Mouse (Mus musculus) large intestine, adult 2 months (tissue): ENCODE data around the gene Frs3. TPM values are rescaled to one million over a fixed set of nuclear protein-coding genes. Genes with fewer than 3 reads are reported as not detected.

Experiments
- DNase-seq: peaks from one replicate; pipeline ENCODE4 v3.0.0-alpha.2; 2012; ENCODE audit warnings: low read depth, low spot score
- WGBS: fragments of 180-500 bp; shearing (Covaris S2); methylation state at CpG from one replicate; pipeline ENCODE4 v1.1.7; 2018; 5-methylcytosine and 5-hydroxymethylcytosine counted together
- polyA plus RNA-seq: library from polyadenylated mRNA; depleted of rRNA; stranded (reverse); fragments of >200 nt; gene quantifications from 2 replicates; pipeline ENCODE4 v1.2.3, GENCODE M21; 2012; rRNA removed

Frs3 gene
- polyA plus RNA-seq, 1 experiment, result 4.4 TPM

DNA sequence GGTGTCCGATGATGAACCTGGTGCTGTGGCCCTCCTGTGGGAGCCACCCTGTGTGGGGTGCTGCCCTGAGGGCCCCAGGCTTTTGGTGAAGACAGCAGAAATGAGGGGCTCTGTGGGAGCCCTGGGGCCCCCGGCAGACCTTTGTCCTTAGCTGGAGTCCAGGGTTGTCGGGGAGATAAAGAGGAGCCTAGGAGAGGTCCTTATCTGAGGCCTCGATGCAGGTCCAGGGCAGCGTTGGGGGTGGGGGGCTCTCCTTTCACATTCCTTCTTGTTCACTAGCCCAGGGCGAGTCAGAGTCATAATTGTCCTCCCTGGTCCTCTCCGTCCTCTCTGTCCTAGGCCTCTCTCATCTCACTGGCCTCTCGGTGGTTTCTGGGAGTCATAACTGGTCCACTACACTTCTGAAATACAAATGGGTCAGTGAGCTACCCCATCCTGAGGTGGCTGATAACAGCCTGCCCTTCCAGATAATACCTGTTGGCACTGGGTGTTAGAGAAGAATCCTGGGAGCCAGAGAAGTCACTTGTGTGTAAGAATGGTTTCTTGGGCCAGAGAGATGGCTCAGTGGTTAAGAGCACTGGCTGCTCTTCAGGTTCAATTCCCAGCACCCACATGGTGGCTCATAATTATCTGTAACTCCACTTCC lies 64.4 kb downstream of the Frs3 start:
- no peak for DNase-seq
- WGBS, result 84% methylated on average over 8 of the region's 8 CpGs

Other genes with a start within 250 kb of the Frs3 start
- gene Taf8, start 186.7 kb upstream of the Frs3 start, polyA plus RNA-seq, result 15.3 and 19.7 TPM in 2 replicates
- gene Ccnd3, start 184.0 kb upstream of the Frs3 start, polyA plus RNA-seq, result 57.0 and 63.7 TPM in 2 replicates
- 8.4 and 10.4 TPM in 2 replicates for gene Bysl, start 77.5 kb upstream of the Frs3 start, polyA plus RNA-seq
- 21.7 and 23.7 TPM in 2 replicates for gene Med20, start 77.4 kb upstream of the Frs3 start, polyA plus RNA-seq
- gene Gm20517, start 77.4 kb upstream of the Frs3 start, polyA plus RNA-seq, result 0.14 and 0.17 TPM in 2 replicates
- 5.0 and 9.2 TPM in 2 replicates for gene Usp49, start 58.3 kb upstream of the Frs3 start, polyA plus RNA-seq
- gene Tomm6, start 644 bp upstream of the Frs3 start, polyA plus RNA-seq, result 105 and 126 TPM in 2 replicates
- gene Gm21981, start 5.4 kb downstream of the Frs3 start, polyA plus RNA-seq, result 0.70 and 0.87 TPM in 2 replicates
- gene Prickle4, start 5.7 kb downstream of the Frs3 start, polyA plus RNA-seq, result 0.56 and 0.86 TPM in 2 replicates
- 3.9 and 21.9 TPM in 2 replicates for gene Pgc, start 37.8 kb downstream of the Frs3 start, polyA plus RNA-seq
- 18.0 and 20.3 TPM in 2 replicates for gene Tfeb, start 48.0 kb downstream of the Frs3 start, polyA plus RNA-seq
- gene Mdfi, start 145.7 kb downstream of the Frs3 start, polyA plus RNA-seq, result 4.3 and 4.6 TPM in 2 replicates
- gene Foxp4, start 235.6 kb downstream of the Frs3 start, polyA plus RNA-seq, result 46.2 and 62.4 TPM in 2 replicates